Mouse (Mus musculus): ENCODE measurements around the gene Il21r. TPM values are rescaled to one million over a fixed set of nuclear protein-coding genes. Genes with fewer than 3 reads are reported as not detected.
A peak's percentile ranks its signal among the peaks of the same experiment; 100 is the strongest.

Gene Il21r
- total and polyA plus RNA-seq, 3 experiments = 0.06 TPM; not detected in 2

DNA sequence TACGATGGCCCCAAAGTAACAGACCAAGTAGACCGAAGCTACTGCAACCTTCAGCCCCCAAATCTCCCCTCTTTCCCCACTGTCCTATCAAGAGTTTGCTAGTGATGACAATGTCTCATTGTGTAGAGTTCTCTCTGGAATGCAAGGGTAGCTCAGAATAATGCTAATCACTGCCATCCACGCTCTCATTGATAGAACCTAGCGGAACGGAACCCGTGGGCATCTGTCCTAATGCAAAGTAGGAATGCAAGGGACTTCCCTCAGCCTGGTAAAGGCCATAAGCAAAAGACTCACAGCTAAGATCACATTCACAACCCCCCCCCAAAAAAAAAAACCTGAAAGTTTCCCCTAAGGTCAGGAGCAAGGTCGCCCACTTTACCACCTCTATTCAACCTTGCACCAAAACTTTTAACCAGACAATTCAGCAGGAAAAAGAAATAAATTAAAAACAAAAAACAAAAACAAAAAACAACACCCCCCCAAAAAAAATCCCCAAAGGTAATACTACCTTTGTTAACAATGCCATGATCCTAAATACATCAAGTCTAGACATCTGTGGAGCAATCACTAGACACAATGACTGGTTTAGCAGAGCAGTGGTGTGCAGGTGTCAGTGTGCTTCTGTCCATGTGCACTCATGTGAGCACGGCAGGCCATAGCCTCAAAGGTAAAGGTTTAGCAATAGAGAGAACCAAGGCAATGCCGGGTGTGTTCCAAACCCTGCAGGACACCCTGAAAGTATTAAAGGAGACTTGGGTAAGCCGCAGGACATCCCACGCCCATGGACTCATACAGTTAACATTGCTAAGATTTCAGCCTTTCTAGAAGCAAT, 5.5 kb upstream of the Il21r start:
- TF ChIP-seq MYB (IDR thresholded peaks at IDR 0.05; ENCODE audit: low read depth, low read length) (no peak), USF1 (IDR thresholded peaks at IDR 0.05; ENCODE audit: low read depth, low read length) (no peak), CHD1 (IDR thresholded peaks at IDR 0.05; ENCODE audit: low read depth, low read length) (no peak), TAL1 (IDR thresholded peaks at IDR 0.05; ENCODE audit: low read length) (no peak)
- Histone ChIP-seq H3K79me2 (ENCODE audit: control insufficient read depth, insufficient read depth, low read length, poor library complexity) (no peaks in the 10 kb centered on the region), H3K4me1 (ENCODE audit: control insufficient read depth in 1 of 2, insufficient read depth in 2 of 2, low read length in 2 of 2) (peaks cover 2 to 18% of the 10 kb centered on the region in 2 experiments), H3K9ac (ENCODE audit: control insufficient read depth, low read depth, low read length, poor library complexity, severe bottlenecking) (no peak overlapping the region), H3K36me3 (ENCODE audit: control insufficient read depth in 1 of 2, insufficient read depth in 2 of 2, low read length in 2 of 2) (peaks cover 0 to 4% of the 10 kb centered on the region in 2 experiments; a peak in 1 of 4 replicates), H3K4me3 (ENCODE audit: control insufficient read depth in 1 of 2, insufficient read depth in 1 of 2, low read depth in 2 of 2, low read length in 2 of 2) (no peak overlapping the region), H3K27ac (ENCODE audit: control insufficient read depth, low read depth, low read length) (no peak overlapping the region), H3K9me3 (replicated peaks; ENCODE audit: insufficient read depth, low read length) (no peaks in the 10 kb centered on the region), H3K27me3 (ENCODE audit: control insufficient read depth in 1 of 2, insufficient read depth in 2 of 2, low read length in 2 of 2) (no peaks in the 10 kb centered on the region)
- DNase-seq (ENCODE audit: low read depth, low spot score) = no peak

DNA sequence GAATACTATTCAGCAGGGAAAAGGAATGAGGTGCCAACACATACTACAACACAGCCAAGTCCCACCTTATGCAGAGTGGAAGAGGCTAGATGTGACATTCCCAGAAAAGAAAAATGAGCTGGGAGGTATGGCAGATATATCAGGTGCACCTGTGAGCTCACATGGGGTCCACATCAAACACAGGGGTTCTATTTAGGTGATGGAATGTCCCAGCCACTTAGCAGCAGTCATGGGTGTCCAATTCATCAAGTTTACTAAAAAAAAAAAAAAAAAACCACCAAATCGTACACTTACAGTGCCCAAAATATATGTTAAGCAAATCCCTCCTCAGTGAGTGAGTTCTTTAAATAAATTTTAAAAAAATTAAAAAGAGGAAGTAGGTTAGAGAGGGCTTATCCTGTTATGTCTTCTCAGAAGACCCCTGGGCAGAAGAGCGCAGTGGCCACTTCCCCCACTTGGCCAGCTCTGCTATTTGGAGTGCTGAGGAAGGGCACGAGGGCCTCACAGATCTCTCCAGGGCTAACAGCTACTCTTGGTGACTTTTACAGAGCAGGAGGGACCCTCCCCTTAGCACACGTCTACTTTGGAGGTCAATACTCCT, 3.8 kb upstream of the Il21r start:
- Histone ChIP-seq H3K27me3 (ENCODE audit: control insufficient read depth in 1 of 2, insufficient read depth in 2 of 2, low read length in 2 of 2) (no peaks in the 10 kb centered on the region), H3K4me1 (ENCODE audit: control insufficient read depth in 1 of 2, insufficient read depth in 2 of 2, low read length in 2 of 2) (peaks cover 2 to 13% of the 10 kb centered on the region in 2 experiments), H3K36me3 (ENCODE audit: control insufficient read depth in 1 of 2, insufficient read depth in 2 of 2, low read length in 2 of 2) (peaks cover 0 to 2% of the 10 kb centered on the region in 2 experiments; a peak in 1 of 4 replicates), H3K27ac (ENCODE audit: control insufficient read depth, low read depth, low read length) (no peak overlapping the region), H3K9ac (ENCODE audit: control insufficient read depth, low read depth, low read length, poor library complexity, severe bottlenecking) (no peak overlapping the region), H3K79me2 (ENCODE audit: control insufficient read depth, insufficient read depth, low read length, poor library complexity) (no peaks in the 10 kb centered on the region), H3K4me3 (ENCODE audit: control insufficient read depth in 1 of 2, insufficient read depth in 1 of 2, low read depth in 2 of 2, low read length in 2 of 2) (no peak overlapping the region), H3K9me3 (replicated peaks; ENCODE audit: insufficient read depth, low read length) (no peaks in the 10 kb centered on the region)
- peak; percentile 47 for DNase-seq (ENCODE audit: low read depth, low spot score)
- peak; percentile 73 for TF ChIP-seq ZNF384 (IDR thresholded peaks at IDR 0.05; ENCODE audit: low read depth, low read length)
- no peak for TF ChIP-seq SIN3A (IDR thresholded peaks at IDR 0.05; ENCODE audit: low read length)

DNA sequence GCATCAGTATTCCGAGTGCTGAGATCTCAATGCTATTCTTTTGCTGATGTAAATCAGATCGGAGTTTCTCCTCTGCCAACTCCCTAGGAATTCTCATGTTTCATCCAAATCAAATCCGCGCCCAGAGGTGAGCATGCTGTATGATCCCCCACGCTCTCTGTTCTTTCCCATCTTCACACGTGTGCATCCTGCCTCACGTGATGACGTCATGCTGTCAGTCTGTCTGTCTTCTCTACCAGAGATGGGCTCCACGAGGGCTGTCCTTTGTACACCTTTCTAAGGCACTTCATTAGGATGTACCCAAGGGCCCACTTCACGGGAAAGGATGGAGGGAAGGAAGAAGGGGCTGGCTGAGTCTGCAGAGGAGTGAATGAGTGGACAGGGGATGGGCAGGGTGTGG, 3.1 kb upstream of the Il21r start:
- Histone ChIP-seq H3K79me2 (ENCODE audit: control insufficient read depth, insufficient read depth, low read length, poor library complexity) (no peaks in the 10 kb centered on the region), H3K9ac (ENCODE audit: control insufficient read depth, low read depth, low read length, poor library complexity, severe bottlenecking) (no peak overlapping the region), H3K9me3 (replicated peaks; ENCODE audit: insufficient read depth, low read length) (no peaks in the 10 kb centered on the region), H3K27me3 (ENCODE audit: control insufficient read depth in 1 of 2, insufficient read depth in 2 of 2, low read length in 2 of 2) (no peaks in the 10 kb centered on the region), H3K4me3 (ENCODE audit: control insufficient read depth in 1 of 2, insufficient read depth in 1 of 2, low read depth in 2 of 2, low read length in 2 of 2) (no peak overlapping the region), H3K36me3 (ENCODE audit: control insufficient read depth in 1 of 2, insufficient read depth in 2 of 2, low read length in 2 of 2) (peaks cover 0 to 2% of the 10 kb centered on the region in 2 experiments; a peak in 1 of 4 replicates), H3K27ac (ENCODE audit: control insufficient read depth, low read depth, low read length) (no peak overlapping the region), H3K4me1 (ENCODE audit: control insufficient read depth in 1 of 2, insufficient read depth in 2 of 2, low read length in 2 of 2) (peaks cover 2 to 13% of the 10 kb centered on the region in 2 experiments)
- DNase-seq (ENCODE audit: low read depth, low spot score) = no peak
- TF ChIP-seq MYB (IDR thresholded peaks at IDR 0.05; ENCODE audit: low read depth, low read length) (no peak), NRF1 (IDR thresholded peaks at IDR 0.05; ENCODE audit: insufficient read depth, low read depth, low read length, poor library complexity, severe bottlenecking) (no peak), GABPA (IDR thresholded peaks at IDR 0.05; ENCODE audit: low read depth, low read length) (no peak), ELF1 (IDR thresholded peaks at IDR 0.05; ENCODE audit: low read depth, low read length) (no peak), POLR2AphosphoS5 (IDR thresholded peaks at IDR 0.05; ENCODE audit: borderline replicate concordance, low read depth, low read length) (no peak), CHD1 (IDR thresholded peaks at IDR 0.05; ENCODE audit: low read depth, low read length) (no peak), MXI1 (IDR thresholded peaks at IDR 0.05; ENCODE audit: low read depth, low read length) (no peak), SMC3 (IDR thresholded peaks at IDR 0.05; ENCODE audit: low read depth, low read length) (no peak), E2F4 (IDR thresholded peaks at IDR 0.05; ENCODE audit: borderline replicate concordance, low read depth, low read length) (no peak)
